Mouse (Mus musculus): Measurements from ENCODE around the gene Ppard.

- TF ChIP-seq POLR2A (IDR thresholded peaks at IDR 0.05; ENCODE audit: borderline replicate concordance, extremely low read depth, insufficient read depth, insufficient read length, poor library complexity, severe bottlenecking) (no peak), CTCF (IDR thresholded peaks at IDR 0.05; ENCODE audit: borderline replicate concordance, extremely low read depth, insufficient read depth, insufficient read length) (no peak)
Observed at GRCm38 (mm10) chr17:28329503-28330231, 97.2 kb downstream of the Ppard start.

Measured in brain, embryonic 14.5 days (tissue).